Mouse (Mus musculus) E14TG2a.4 (cell line): ENCODE measurements around the gene Neurl1b.

ENCODE experiments used
- CTCF ChIP-seq: conservative IDR thresholded peaks from 2 replicates; pipeline ENCODE4 v1.5.1; 2014; ENCODE audit warnings: low read length
- NANOG ChIP-seq: IDR thresholded peaks from 2 replicates; pipeline ENCODE4 v1.6.1; 2014; ENCODE audit warnings: borderline replicate concordance, low read length, mixed read lengths

- TF ChIP-seq CTCF (peak; percentile 47), NANOG (no peak)
Observed at GRCm38 (mm10) chr17:26421561-26421960, 6.9 kb downstream of the Neurl1b start.
